Mouse (Mus musculus): ENCODE measurements at regions not wholly inside any gene's neighbourhood (a gene's known extent, or its start where the extent isn't known, plus 50 kb on each side); places are given as distances from the start of the nearest gene placed in this dataset.
A peak's percentile ranks its signal among the peaks of the same experiment; 100 is the strongest.

GRCm38 (mm10) chr13:112100592-112101420, 187.4 kb upstream of the Ankrd55 start:
- Histone ChIP-seq H3K36me3 (ENCODE audit: control insufficient read depth, insufficient read depth, low read length) (no peaks in the 10 kb centered on the region), H3K4me3 (ENCODE audit: control insufficient read depth, low read depth, low read length) (peak overlapping the region; percentile 70), H3K4me1 (ENCODE audit: control insufficient read depth, insufficient read depth, low read length) (peaks cover 4% of the 10 kb centered on the region; the same call in 1 of the 2 replicates), H3K27me3 (ENCODE audit: control insufficient read depth, insufficient read depth, low read length) (no peaks in the 10 kb centered on the region), H3K27ac (ENCODE audit: control insufficient read depth, insufficient read depth, low read depth, low read length) (peak overlapping the region; percentile 77)
- no peak for TF ChIP-seq CTCF (IDR thresholded peaks at IDR 0.05; ENCODE audit: control insufficient read depth, insufficient read depth, insufficient replicate concordance, low read depth, low read length)
- TF ChIP-seq POLR2A (IDR thresholded peaks at IDR 0.05; ENCODE audit: control insufficient read depth, low read depth, low read length): 0 out of 2 replicates have a peak, but pooled peaks have one; percentile 13

- no peak for TF ChIP-seq CTCF (IDR thresholded peaks at IDR 0.05; ENCODE audit: control insufficient read depth, insufficient read depth, insufficient replicate concordance, low read depth, low read length)
- no peak for TF ChIP-seq POLR2A (IDR thresholded peaks at IDR 0.05; ENCODE audit: control insufficient read depth, low read depth, low read length)
- Histone ChIP-seq H3K4me3 (ENCODE audit: control insufficient read depth, low read depth, low read length) (no peak overlapping the region; the same call in 1 of the 2 replicates), H3K27ac (ENCODE audit: control insufficient read depth, insufficient read depth, low read depth, low read length) (peak overlapping the region; percentile 68)
Observed at GRCm38 (mm10) chr13:112101421-112101756, 186.9 kb upstream of the Ankrd55 start.

GRCm38 (mm10) chr13:112105953-112106352, 182.3 kb upstream of the Ankrd55 start:
- TF ChIP-seq CTCF (IDR thresholded peaks at IDR 0.05; ENCODE audit: control insufficient read depth, insufficient read depth, insufficient replicate concordance, low read depth, low read length): no peak
- no peak for TF ChIP-seq POLR2A (IDR thresholded peaks at IDR 0.05; ENCODE audit: control insufficient read depth, low read depth, low read length)
- H3K27ac ChIP-seq (ENCODE audit: control insufficient read depth, insufficient read depth, low read depth, low read length): no peak overlapping the region
- no peaks in the 10 kb centered on the region for H3K36me3 ChIP-seq (ENCODE audit: control insufficient read depth, insufficient read depth, low read length)

More at GRCm38 (mm10) chr13:112101421-112101756, 186.9 kb upstream of the Ankrd55 start:
- H3K36me3 ChIP-seq (ENCODE audit: control insufficient read depth, insufficient read depth, low read length): no peaks in the 10 kb centered on the region
- H3K27me3 ChIP-seq (ENCODE audit: control insufficient read depth, insufficient read depth, low read length): no peaks in the 10 kb centered on the region
- H3K4me1 ChIP-seq (ENCODE audit: control insufficient read depth, insufficient read depth, low read length): peaks cover 4% of the 10 kb centered on the region; the same call in 1 of the 2 replicates

DNA sequence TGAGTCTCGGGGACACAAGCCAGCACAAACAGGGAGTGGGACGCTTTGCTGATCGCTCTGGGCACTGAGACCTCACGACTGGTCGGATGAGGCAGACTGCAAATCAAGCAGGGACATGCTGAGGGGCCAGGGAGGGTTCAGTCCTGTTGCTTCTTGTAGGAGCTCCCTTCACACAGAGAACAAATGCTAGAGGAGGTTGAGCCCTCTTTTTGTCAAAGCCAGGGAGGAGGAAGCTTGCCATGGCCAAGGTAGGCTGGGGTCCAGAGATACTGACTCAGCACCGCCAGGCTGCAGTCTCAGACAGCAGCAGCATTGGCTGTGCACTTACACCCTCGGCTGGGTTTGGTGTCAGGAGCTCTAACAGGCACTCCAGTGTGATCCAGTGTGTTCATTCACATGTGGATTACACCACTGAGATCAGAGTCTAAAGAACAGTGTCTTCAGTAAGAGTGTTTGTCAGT, 173.5 kb upstream of the Ankrd55 start:
- Histone ChIP-seq H3K27ac (ENCODE audit: control insufficient read depth, insufficient read depth, low read depth, low read length) (no peak overlapping the region), H3K36me3 (ENCODE audit: control insufficient read depth, insufficient read depth, low read length) (no peaks in the 10 kb centered on the region), H3K27me3 (ENCODE audit: control insufficient read depth, insufficient read depth, low read length) (no peaks in the 10 kb centered on the region), H3K4me1 (ENCODE audit: control insufficient read depth, insufficient read depth, low read length) (no peaks in the 10 kb centered on the region; the same call in 1 of the 2 replicates), H3K4me3 (ENCODE audit: control insufficient read depth, low read depth, low read length) (no peak overlapping the region)
- no peak for TF ChIP-seq POLR2A (IDR thresholded peaks at IDR 0.05; ENCODE audit: control insufficient read depth, low read depth, low read length)
- TF ChIP-seq CTCF (IDR thresholded peaks at IDR 0.05; ENCODE audit: control insufficient read depth, insufficient read depth, insufficient replicate concordance, low read depth, low read length): no peak

More at GRCm38 (mm10) chr13:112105953-112106352, 182.3 kb upstream of the Ankrd55 start:
- Histone ChIP-seq H3K4me1 (ENCODE audit: control insufficient read depth, insufficient read depth, low read length) (no peaks in the 10 kb centered on the region; the same call in 1 of the 2 replicates), H3K27me3 (ENCODE audit: control insufficient read depth, insufficient read depth, low read length) (no peaks in the 10 kb centered on the region), H3K4me3 (ENCODE audit: control insufficient read depth, low read depth, low read length) (no peak overlapping the region)

DNA sequence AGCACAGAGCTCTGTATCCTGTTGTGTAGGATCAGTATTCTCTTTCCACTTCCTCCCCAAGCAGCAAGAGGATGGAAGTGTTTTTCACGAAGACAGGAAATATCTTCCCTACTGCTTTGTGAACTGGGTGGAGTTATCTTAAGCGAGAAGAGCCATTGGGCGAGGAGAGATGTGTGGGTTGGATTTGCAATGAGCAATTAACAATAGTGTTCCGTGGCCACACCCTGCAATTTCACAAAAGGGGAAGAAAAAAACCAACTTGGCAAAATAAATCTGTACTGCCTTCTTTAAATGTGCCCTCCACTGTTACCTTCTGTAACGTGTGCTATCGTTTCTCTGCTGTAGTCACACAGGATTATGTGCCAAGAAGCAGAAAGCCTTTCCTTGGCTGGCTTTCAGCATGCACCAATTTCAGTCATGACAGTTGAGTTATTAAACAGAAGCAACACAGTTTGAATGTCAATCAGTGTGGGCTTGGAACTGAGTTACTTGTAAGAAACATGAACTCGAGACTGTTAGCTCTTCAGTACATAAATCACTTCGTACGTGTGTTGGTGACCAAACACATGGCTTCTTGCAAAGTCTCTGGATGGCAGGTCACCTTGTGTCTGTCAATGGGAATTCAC, 172.0 kb upstream of the Ankrd55 start:
- Histone ChIP-seq H3K4me1 (ENCODE audit: control insufficient read depth, insufficient read depth, low read length) (no peaks in the 10 kb centered on the region; the same call in 1 of the 2 replicates), H3K27ac (ENCODE audit: control insufficient read depth, insufficient read depth, low read depth, low read length) (no peak overlapping the region)

GRCm38 (mm10) chr13:112118564-112118963, 169.7 kb upstream of the Ankrd55 start:
- Histone ChIP-seq H3K27me3 (ENCODE audit: control insufficient read depth, insufficient read depth, low read length) (no peaks in the 10 kb centered on the region), H3K4me3 (ENCODE audit: control insufficient read depth, low read depth, low read length) (no peak overlapping the region), H3K36me3 (ENCODE audit: control insufficient read depth, insufficient read depth, low read length) (no peaks in the 10 kb centered on the region), H3K4me1 (ENCODE audit: control insufficient read depth, insufficient read depth, low read length) (no peaks in the 10 kb centered on the region; the same call in 1 of the 2 replicates), H3K27ac (ENCODE audit: control insufficient read depth, insufficient read depth, low read depth, low read length) (no peak overlapping the region)
- TF ChIP-seq POLR2A (IDR thresholded peaks at IDR 0.05; ENCODE audit: control insufficient read depth, low read depth, low read length): no peak
- TF ChIP-seq CTCF (IDR thresholded peaks at IDR 0.05; ENCODE audit: control insufficient read depth, insufficient read depth, insufficient replicate concordance, low read depth, low read length): no peak

More for the DNA sequence above, 172.0 kb upstream of the Ankrd55 start:
- Histone ChIP-seq H3K36me3 (ENCODE audit: control insufficient read depth, insufficient read depth, low read length) (no peaks in the 10 kb centered on the region), H3K4me3 (ENCODE audit: control insufficient read depth, low read depth, low read length) (no peak overlapping the region), H3K27me3 (ENCODE audit: control insufficient read depth, insufficient read depth, low read length) (no peaks in the 10 kb centered on the region)
- no peak for TF ChIP-seq CTCF (IDR thresholded peaks at IDR 0.05; ENCODE audit: control insufficient read depth, insufficient read depth, insufficient replicate concordance, low read depth, low read length)
- no peak for TF ChIP-seq POLR2A (IDR thresholded peaks at IDR 0.05; ENCODE audit: control insufficient read depth, low read depth, low read length)

GRCm38 (mm10) chr13:112119611-112120041, 168.6 kb upstream of the Ankrd55 start:
- Histone ChIP-seq H3K4me1 (ENCODE audit: control insufficient read depth, insufficient read depth, low read length) (no peaks in the 10 kb centered on the region; the same call in 1 of the 2 replicates), H3K27me3 (ENCODE audit: control insufficient read depth, insufficient read depth, low read length) (no peaks in the 10 kb centered on the region), H3K4me3 (ENCODE audit: control insufficient read depth, low read depth, low read length) (no peak overlapping the region), H3K36me3 (ENCODE audit: control insufficient read depth, insufficient read depth, low read length) (no peaks in the 10 kb centered on the region), H3K27ac (ENCODE audit: control insufficient read depth, insufficient read depth, low read depth, low read length) (no peak overlapping the region)
- no peak for TF ChIP-seq CTCF (IDR thresholded peaks at IDR 0.05; ENCODE audit: control insufficient read depth, insufficient read depth, insufficient replicate concordance, low read depth, low read length)
- no peak for TF ChIP-seq POLR2A (IDR thresholded peaks at IDR 0.05; ENCODE audit: control insufficient read depth, low read depth, low read length)
